8 mouse cellular contexts compared by ENCODE assay signal in the genomic region with DNA sequence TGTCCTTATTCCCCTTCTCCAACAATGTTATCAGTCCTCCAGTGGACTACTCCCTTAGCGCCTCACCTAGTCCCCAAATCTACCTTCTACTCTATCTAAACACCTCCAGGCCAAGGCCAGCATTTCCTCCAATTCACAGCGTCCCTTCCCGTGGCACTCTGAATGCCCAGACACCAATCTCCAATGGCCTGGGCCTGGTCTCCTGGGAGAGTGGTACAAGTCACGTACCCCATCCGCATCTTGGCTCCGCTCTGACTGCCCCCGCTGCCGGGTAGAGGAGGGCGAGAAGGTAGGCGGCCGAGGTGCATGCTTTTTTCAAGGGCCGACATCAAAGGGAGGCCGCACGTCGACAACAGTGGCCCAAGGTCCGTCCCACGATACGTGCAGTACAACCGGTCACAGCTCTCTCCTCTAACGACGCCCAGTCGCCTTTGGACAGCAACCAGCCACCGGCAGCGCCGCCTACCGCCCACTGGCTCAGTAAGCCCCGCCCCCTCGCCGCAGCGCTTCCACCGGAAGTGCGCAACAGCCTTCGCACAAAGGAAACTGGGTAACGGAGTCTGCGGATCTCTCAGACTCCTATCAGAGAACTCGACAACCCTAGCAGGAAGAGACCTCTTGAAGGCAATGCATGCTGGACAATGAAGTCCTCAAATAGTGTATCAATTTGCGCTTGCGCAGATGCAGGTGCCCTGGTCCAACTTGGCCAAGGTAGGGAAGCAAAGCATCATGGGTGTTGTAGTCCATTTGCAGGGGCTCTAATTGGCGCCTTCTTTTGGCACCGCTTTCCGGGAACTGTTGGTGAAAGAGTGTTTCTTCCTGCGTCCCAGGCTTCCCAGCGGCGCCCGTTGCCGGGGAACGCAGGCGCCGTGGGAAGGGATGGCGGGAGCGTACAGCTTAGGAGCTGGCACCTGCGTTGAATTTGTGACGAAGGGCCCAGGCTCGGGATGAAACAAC. TPM values are rescaled to one million over a fixed set of nuclear protein-coding genes. Genes with fewer than 3 reads are reported as not detected.
DNase-seq lines count a peak whose midpoint lies in the region; ATAC-seq lines count a peak whose summit lies in the region.

Gene C2cd3, plus strand, starts transcription at position 739 of the 957 bp plus-strand sequence.
Gene Ppme1, minus strand, starts transcription at position 813 of the 957 bp plus-strand sequence.

- ATAC-seq in megakaryocyte progenitor cell, adult 5-6 weeks (replicated peaks; ENCODE audit: poor library complexity): peak; percentile 94

- peak; percentile 99 for DNase-seq in adipocyte (ENCODE audit: low spot score)
- DNase-seq in embryo, embryonic 10 days (ENCODE audit: low spot score): peak; percentile 99
- peak; percentile 99 for DNase-seq in gastrocnemius, postnatal 10 days
- DNase-seq in induced T-regulatory cell, adult 2 months (ENCODE audit: low read depth): peak; percentile 99
- DNase-seq in left cerebral cortex, adult 9 months (ENCODE audit: low spot score in 2 of 2): peak; percentile 100
- DNase-seq in right cerebral cortex, postnatal 14 days: peak; percentile 98
- peak; percentile 98 to 99 for DNase-seq in urinary bladder, postnatal 36 days (ENCODE audit: low spot score in 2 of 2)

RNA-seq across cellular contexts. Expression of gene C2cd3, which starts in this region (rescaled TPM):
- 1 to 10 TPM; 6.3 to 9.2 TPM for total RNA-seq in gastrocnemius, postnatal 10 days (2021)
- 64.0 and 65.5 TPM in 2 replicates for total RNA-seq in megakaryocyte progenitor cell, adult 5-6 weeks (2015)
- 23.0 and 26.6 TPM in 2 replicates for total RNA-seq in megakaryocyte progenitor cell, adult 5-6 weeks (2017)

RNA-seq across cellular contexts. Expression of gene Ppme1, which starts in this region (rescaled TPM):
- total RNA-seq in gastrocnemius, postnatal 10 days (2021): 10 to 100 TPM; 32.0 to 40.2 TPM
- 13.5 and 17.6 TPM in 2 replicates for total RNA-seq in megakaryocyte progenitor cell, adult 5-6 weeks (2015)
- 39.5 and 43.5 TPM in 2 replicates for total RNA-seq in megakaryocyte progenitor cell, adult 5-6 weeks (2017)

Comparison
In these comparisons a context has a peak if more than half of its experiments do, and no peak if none do; other contexts are left out.
1. Peak in every context shown above with its lines: DNase-seq and ATAC-seq.